Mouse (Mus musculus) erythroblast, adult 5-6 weeks (primary cell): ENCODE measurements at regions not wholly inside any gene's neighbourhood (a gene's known extent, or its start where the extent isn't known, plus 50 kb on each side); places are given as distances from the start of the nearest gene placed in this dataset.

Experiments
- ATAC-seq: replicated peaks from 2 replicates; pipeline ENCODE4 v1.8.0; 2016; ENCODE audit warnings: moderate number of reproducible peaks, mild to moderate bottlenecking, moderate TSS enrichment, inconsistent platforms; ENCODE audit not compliant: poor library complexity, low FRiP score, severe bottlenecking

DNA sequence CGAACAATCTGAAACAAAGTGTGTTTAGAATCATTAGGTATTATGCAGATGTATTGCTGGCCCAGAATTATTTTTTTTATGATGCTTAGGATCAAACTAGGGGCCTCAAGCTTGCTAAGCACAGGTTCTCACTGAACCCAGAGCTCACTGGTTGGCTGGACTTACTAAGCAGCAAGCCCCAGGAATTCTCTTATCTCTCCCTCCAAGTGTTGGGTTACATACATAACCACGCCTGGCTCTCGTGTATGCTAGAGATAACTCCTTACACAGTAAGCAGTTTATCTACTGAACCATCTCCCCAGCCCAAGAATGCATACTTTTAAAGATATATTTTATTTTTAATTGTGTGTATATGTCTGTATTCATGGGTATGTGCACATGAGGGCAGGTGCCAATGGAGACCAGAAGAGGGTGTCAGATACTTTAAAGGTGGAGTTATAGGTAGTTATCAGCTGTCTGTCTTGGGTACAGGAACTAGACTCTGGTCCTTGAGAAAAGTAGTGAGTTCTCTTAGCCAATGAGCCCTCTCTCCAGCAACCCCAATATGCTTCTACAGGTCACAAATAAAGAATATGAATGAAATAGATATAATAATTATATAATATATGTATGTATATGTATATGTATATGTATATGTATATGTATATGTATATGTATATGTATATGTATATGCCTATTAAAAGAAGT, 86.0 kb upstream of the Xpo1 start:
- peak; percentile 91 for ATAC-seq

DNA sequence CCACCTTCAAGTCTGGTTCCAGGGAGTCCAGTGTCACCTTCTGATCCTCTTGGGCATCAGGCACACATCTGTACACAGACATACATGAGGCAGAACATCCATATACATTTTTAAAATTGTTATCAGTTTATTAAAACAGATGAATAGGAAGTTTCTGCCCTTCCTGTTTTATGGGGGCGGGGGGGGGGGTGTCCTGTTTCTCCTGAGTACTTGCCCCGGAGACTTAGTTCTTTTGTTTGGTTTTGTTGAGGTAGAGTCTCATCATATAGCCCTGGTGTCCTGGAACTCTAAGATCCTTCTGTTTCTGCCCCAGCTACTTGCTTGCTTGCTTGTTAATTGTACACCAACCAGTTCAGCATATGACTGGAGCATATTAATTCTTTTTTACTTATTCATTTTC, 85.0 kb upstream of the Xpo1 start:
- no peak for ATAC-seq

DNA sequence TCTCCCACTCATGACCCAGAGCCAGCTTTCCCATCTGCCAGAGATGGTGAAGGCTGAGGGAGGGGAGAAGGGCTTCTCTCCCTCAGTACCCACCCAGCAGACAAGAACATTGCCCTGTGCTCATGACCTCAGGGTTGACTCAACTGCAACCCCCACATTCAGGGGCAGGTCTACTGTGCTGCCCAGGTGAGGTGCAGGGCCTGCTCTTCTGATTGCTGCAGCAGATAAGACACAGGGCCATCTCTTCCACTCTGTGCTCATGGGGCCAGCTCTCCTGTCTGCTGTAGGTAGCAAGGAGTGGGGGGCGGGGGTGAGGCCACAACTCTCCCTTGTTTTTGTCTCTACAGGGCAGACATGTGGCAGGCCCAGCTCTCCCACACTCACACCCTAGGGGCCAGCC, 84.1 kb upstream of the Xpo1 start:
- ATAC-seq = no peak

DNA sequence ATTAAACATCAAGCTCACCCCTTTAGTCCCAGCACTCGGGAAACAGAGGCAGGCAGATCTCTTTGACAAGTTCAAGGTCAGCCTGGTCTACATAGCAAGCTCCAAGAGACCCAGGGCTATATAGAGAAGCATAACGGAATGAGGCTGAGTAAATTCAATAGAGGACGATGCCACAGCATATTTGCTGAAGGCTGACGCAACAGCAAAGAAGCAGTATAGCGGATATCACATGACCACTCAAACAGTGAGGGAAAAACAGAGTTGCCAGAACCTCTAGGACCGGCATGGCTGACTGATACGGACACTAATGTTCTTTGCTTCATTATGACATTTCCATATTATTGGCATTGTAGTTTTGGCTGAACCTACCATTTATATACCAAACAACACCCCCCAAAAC, 74.2 kb upstream of the Xpo1 start:
- no peak for ATAC-seq

DNA sequence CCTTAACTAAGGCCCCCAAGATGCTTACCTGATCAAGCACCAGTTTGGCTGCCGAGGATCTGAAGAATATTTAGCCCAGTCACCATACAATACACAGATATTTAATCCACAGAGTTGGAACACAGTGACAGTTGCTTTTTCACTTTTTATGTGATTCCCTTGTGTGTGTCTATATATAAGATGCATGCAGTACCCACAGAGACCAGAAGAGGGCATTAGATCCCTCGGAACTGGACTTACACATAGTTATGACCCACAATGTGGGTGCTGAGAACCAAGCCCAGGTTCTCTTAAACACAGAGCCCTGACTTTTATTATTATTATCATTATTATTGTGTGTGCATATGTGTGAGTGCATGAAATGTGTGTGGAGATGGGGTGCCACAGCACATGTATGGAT, 70.6 kb upstream of the Xpo1 start:
- no peak for ATAC-seq

DNA sequence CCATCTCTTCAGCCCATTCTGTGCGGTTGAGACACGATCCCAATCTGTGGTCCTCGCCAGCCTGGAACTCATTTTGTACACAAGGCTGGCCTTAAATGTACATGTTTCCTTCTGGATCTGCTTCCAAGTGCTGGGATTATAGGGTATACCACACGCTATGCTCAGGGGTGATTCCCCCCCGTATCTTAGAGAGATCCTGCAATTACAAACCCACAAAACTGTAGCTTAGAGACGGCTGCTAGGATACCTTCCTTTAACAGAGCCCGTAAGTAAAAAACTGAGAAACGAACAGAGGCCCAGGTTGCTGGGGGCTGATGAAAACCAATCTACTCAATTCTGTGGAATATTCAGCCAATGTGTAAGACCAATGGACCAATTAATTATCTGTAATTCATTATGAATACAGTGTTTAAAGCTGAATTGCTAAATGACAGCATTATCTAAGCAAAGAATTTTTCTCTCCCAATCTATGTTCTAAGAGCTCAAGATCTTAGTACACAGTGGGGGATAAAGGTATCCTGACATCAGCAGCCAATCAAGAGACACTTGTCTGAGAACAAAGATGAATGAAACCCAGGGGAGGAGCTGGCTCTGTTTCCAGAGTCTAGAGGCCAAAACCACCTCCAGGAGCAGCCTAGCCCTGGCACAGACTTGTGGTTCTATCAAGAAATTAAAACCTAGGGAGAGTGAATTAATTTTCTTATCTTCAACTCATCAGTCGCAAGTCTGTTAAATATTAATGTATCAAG, 54.0 kb upstream of the Xpo1 start:
- no peak for ATAC-seq

DNA sequence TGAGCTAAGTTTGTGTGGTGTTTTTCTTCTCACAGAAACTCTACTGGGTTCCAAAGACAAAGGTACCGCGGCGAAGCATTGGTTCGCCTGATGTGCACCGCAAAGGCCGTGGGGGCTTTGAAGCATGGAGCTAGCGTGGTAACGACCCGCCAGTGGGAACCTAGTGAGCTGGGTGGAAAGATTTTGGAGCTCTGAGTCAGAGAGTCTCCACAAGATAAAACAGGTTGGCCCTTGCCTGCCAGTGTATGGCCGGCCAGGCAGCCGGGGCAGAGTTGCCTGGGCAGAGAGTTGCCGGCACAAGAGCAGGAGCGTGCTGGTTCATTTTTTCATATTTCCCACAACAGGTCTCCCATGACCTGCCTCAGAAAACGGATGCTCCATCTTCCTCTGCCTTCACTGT, 52.3 kb upstream of the Xpo1 start:
- ATAC-seq = no peak

DNA sequence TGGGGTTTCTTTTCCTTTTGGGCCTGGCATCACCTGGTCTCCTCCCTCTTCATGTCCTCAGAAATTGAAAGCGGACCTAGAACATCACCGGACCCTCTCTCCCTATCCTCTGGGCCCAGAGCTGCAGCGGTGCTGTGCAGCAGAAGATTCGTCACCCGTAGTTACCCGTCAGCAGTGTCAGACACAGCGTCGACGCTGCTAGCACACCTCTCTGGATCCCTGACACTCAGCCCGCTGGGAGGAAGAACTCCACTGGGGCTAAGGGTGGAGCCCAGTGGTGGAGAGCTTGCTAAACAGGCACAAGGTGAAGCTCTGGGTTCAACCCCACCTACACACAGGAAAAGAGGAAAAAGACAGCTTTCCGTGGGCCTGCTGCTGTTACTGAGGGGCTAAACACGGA, 51.8 kb upstream of the Xpo1 start:
- no peak for ATAC-seq
